ENCODE assay signal across 19 mouse cellular contexts in genomic region chr11:65739880-65740279, GRCm38 (mm10). TPM values are rescaled to one million over a fixed set of nuclear protein-coding genes. Genes with fewer than 3 reads are reported as not detected.
A peak's percentile ranks its signal among the peaks of the same experiment; 100 is the strongest.
DNase-seq lines count a peak whose midpoint lies in the region; ATAC-seq and TF ChIP-seq lines count a peak whose summit lies in the region.
"Had no signal": no experiment of that assay in that cellular context is flagged by ENCODE, and none has a peak within 500 bp of the region (broad histone marks: within the 10 kb centered on the region; RNA-seq: fewer than 3 reads in every experiment).

No protein-coding gene starts in this region.

- no peaks in the 10 kb centered on the region for H3K9me3 ChIP-seq in midbrain, embryonic 11.5 days (ENCODE audit: control insufficient read depth, low read length)
- no peaks in the 10 kb centered on the region for H3K9me3 ChIP-seq in midbrain, postnatal 0 days (ENCODE audit: low read length)
- H3K9me3 ChIP-seq in intestine, postnatal 0 days (ENCODE audit: control insufficient read depth) = no peaks in the 10 kb centered on the region
- H3K9me3 ChIP-seq in liver, embryonic 16.5 days (replicated peaks; ENCODE audit: control insufficient read depth, low read length) = no peaks in the 10 kb centered on the region
- no peaks in the 10 kb centered on the region for H3K9me3 ChIP-seq in stomach, postnatal 0 days (ENCODE audit: control insufficient read depth, low read length)
- no peaks in the 10 kb centered on the region for H3K9me3 ChIP-seq in midbrain, embryonic 16.5 days (replicated peaks; ENCODE audit: control insufficient read depth, low read length, poor library complexity, severe bottlenecking)
- H3K9me3 ChIP-seq: limb, embryonic 15.5 days; midbrain, embryonic 12.5 days had no signal

- no peaks in the 10 kb centered on the region for H3K27me3 ChIP-seq in midbrain, embryonic 11.5 days (ENCODE audit: control insufficient read depth, insufficient read depth, low read length)
- no peaks in the 10 kb centered on the region for H3K27me3 ChIP-seq in midbrain, postnatal 0 days (ENCODE audit: insufficient read depth, low read length)
- H3K27me3 ChIP-seq in intestine, postnatal 0 days (replicated peaks; ENCODE audit: control insufficient read depth, insufficient read depth, low read length) = no peaks in the 10 kb centered on the region
- no peaks in the 10 kb centered on the region for H3K27me3 ChIP-seq in liver, embryonic 16.5 days (ENCODE audit: control insufficient read depth, insufficient read depth, low read depth, low read length)
- no peaks in the 10 kb centered on the region for H3K27me3 ChIP-seq in stomach, postnatal 0 days (ENCODE audit: control insufficient read depth, insufficient read depth, low read length)
- no peaks in the 10 kb centered on the region for H3K27me3 ChIP-seq in midbrain, embryonic 16.5 days (ENCODE audit: control insufficient read depth, insufficient read depth, low read depth, low read length)
- H3K27me3 ChIP-seq: limb, embryonic 15.5 days; midbrain, embryonic 12.5 days had no signal

- DNase-seq in midbrain, embryonic 11.5 days (ENCODE audit: low spot score, missing footprints) = peak; percentile 57
- no peak for DNase-seq in midbrain, postnatal 0 days (ENCODE audit: low spot score)
- peak; percentile 33 for DNase-seq in stomach, postnatal 0 days (ENCODE audit: low spot score)
- no peak for DNase-seq in adrenal gland, postnatal 14 days
- no peak for DNase-seq in left cerebral cortex, adult 2 months (ENCODE audit: extremely low spot score in 1 of 2, low spot score in 2 of 2)
- DNase-seq: adrenal gland, postnatal 10 days; cerebellum, adult 9-11 months; forebrain, postnatal 0 days; heart, adult 18-20 months; kidney, adult 8-10 months; kidney, postnatal 25 days; lung, postnatal 14 days; thymus, postnatal 14 days had no signal

- no peak overlapping the region for H3K27ac ChIP-seq in midbrain, embryonic 11.5 days (ENCODE audit: low read depth, low read length)
- H3K27ac ChIP-seq in midbrain, postnatal 0 days (ENCODE audit: low read depth, low read length) = no peak overlapping the region
- H3K27ac ChIP-seq in intestine, postnatal 0 days (ENCODE audit: low read depth, low read length) = peak overlapping the region; percentile 28; the same call in 1 of the 2 replicates
- H3K27ac ChIP-seq in liver, embryonic 16.5 days (ENCODE audit: low read length) = peak overlapping the region; percentile 34; the same call in 1 of the 2 replicates
- H3K27ac ChIP-seq in stomach, postnatal 0 days (replicated peaks) = no peak overlapping the region
- no peak overlapping the region for H3K27ac ChIP-seq in midbrain, embryonic 16.5 days (ENCODE audit: low read length)
- no peak overlapping the region for H3K27ac ChIP-seq in left cerebral cortex, adult 2 months
- H3K27ac ChIP-seq: limb, embryonic 15.5 days; midbrain, embryonic 12.5 days had no signal

- H3K9ac ChIP-seq in midbrain, embryonic 11.5 days (ENCODE audit: low read length) = no peak overlapping the region
- H3K9ac ChIP-seq in midbrain, postnatal 0 days (replicated peaks; ENCODE audit: low read length, poor library complexity, severe bottlenecking) = no peak overlapping the region
- no peak overlapping the region for H3K9ac ChIP-seq in intestine, postnatal 0 days (ENCODE audit: low read depth, low read length)
- no peak overlapping the region for H3K9ac ChIP-seq in liver, embryonic 16.5 days (ENCODE audit: low read depth, low read length)
- H3K9ac ChIP-seq in stomach, postnatal 0 days (ENCODE audit: low read length) = no peak overlapping the region
- H3K9ac ChIP-seq in midbrain, embryonic 16.5 days (ENCODE audit: low read depth, low read length) = no peak overlapping the region
- H3K9ac ChIP-seq: forebrain, postnatal 0 days; limb, embryonic 15.5 days; midbrain, embryonic 12.5 days had no signal

- H3K36me3 ChIP-seq in midbrain, embryonic 11.5 days (ENCODE audit: control insufficient read depth, insufficient read depth, low read length) = no peaks in the 10 kb centered on the region
- H3K36me3 ChIP-seq in midbrain, postnatal 0 days (ENCODE audit: insufficient read depth, low read length) = 0 out of 2 replicates have a peak, but pooled peaks cover 1% of the 10 kb centered on the region
- 0 out of 2 replicates have a peak, but pooled peaks cover 10% of the 10 kb centered on the region for H3K36me3 ChIP-seq in intestine, postnatal 0 days (ENCODE audit: control insufficient read depth, insufficient read depth)
- no peaks in the 10 kb centered on the region for H3K36me3 ChIP-seq in liver, embryonic 16.5 days (ENCODE audit: control insufficient read depth, insufficient read depth)
- no peaks in the 10 kb centered on the region for H3K36me3 ChIP-seq in stomach, postnatal 0 days (ENCODE audit: control insufficient read depth, insufficient read depth, low read length)
- H3K36me3 ChIP-seq in midbrain, embryonic 16.5 days (ENCODE audit: control insufficient read depth, insufficient read depth, low read length) = no peaks in the 10 kb centered on the region
- H3K36me3 ChIP-seq: limb, embryonic 15.5 days; midbrain, embryonic 12.5 days had no signal

- H3K4me2 ChIP-seq in midbrain, embryonic 11.5 days = no peak overlapping the region
- no peak overlapping the region for H3K4me2 ChIP-seq in midbrain, postnatal 0 days (ENCODE audit: low read depth, low read length, poor library complexity, severe bottlenecking)
- H3K4me2 ChIP-seq in intestine, postnatal 0 days (replicated peaks; ENCODE audit: low read depth) = no peak overlapping the region
- peak overlapping the region; percentile 26 for H3K4me2 ChIP-seq in liver, embryonic 16.5 days (ENCODE audit: low read depth, low read length)
- H3K4me2 ChIP-seq in stomach, postnatal 0 days (replicated peaks; ENCODE audit: low read depth) = no peak overlapping the region
- no peak overlapping the region for H3K4me2 ChIP-seq in midbrain, embryonic 16.5 days (ENCODE audit: low read length)
- H3K4me2 ChIP-seq: limb, embryonic 15.5 days; midbrain, embryonic 12.5 days had no signal

- no peak for ATAC-seq in midbrain, embryonic 11.5 days (ENCODE audit: low FRiP score)
- ATAC-seq in midbrain, postnatal 0 days (ENCODE audit: low FRiP score) = no peak
- peak; percentile 82 for ATAC-seq in intestine, postnatal 0 days
- peak; percentile 91 for ATAC-seq in liver, embryonic 16.5 days (ENCODE audit: low read depth)
- peak; percentile 84 for ATAC-seq in stomach, postnatal 0 days (ENCODE audit: low FRiP score, low TSS enrichment)
- no peak for ATAC-seq in midbrain, embryonic 16.5 days
- ATAC-seq: forebrain, postnatal 0 days had no signal

- TF ChIP-seq CTCF in midbrain, postnatal 0 days (IDR thresholded peaks at IDR 0.05) = no peak
- TF ChIP-seq CTCF in intestine, postnatal 0 days (IDR thresholded peaks at IDR 0.05; ENCODE audit: low read depth) = no peak
- no peak for TF ChIP-seq CTCF in stomach, postnatal 0 days (IDR thresholded peaks at IDR 0.05; ENCODE audit: low read depth)
- TF ChIP-seq CTCF in left cerebral cortex, adult 2 months (IDR thresholded peaks at IDR 0.05) = no peak

- no peaks in the 10 kb centered on the region for H3K4me1 ChIP-seq in midbrain, embryonic 11.5 days (ENCODE audit: control insufficient read depth, insufficient read depth, low read length)
- H3K4me1 ChIP-seq in midbrain, postnatal 0 days (ENCODE audit: insufficient read depth, low read length) = no peaks in the 10 kb centered on the region
- peaks cover 2% of the 10 kb centered on the region; the same call in 1 of the 2 replicates for H3K4me1 ChIP-seq in intestine, postnatal 0 days (replicated peaks; ENCODE audit: control insufficient read depth, insufficient read depth, low read length)
- H3K4me1 ChIP-seq in liver, embryonic 16.5 days (ENCODE audit: control insufficient read depth, low read depth, low read length) = peaks cover 9% of the 10 kb centered on the region
- H3K4me1 ChIP-seq in stomach, postnatal 0 days (replicated peaks; ENCODE audit: control insufficient read depth, insufficient read depth) = no peaks in the 10 kb centered on the region
- 0 out of 2 replicates have a peak, but pooled peaks cover 3% of the 10 kb centered on the region for H3K4me1 ChIP-seq in midbrain, embryonic 16.5 days (ENCODE audit: control insufficient read depth, insufficient read depth, low read length)
- H3K4me1 ChIP-seq: limb, embryonic 15.5 days; midbrain, embryonic 12.5 days had no signal

- intact Hi-C loops in left cerebral cortex, adult 2 months (cut with DNase I) = no loop called here

- no peak for TF ChIP-seq EP300 in stomach, postnatal 0 days (optimal IDR thresholded peaks at IDR 0.05)

- no peak overlapping the region for H3K4me3 ChIP-seq in midbrain, embryonic 11.5 days (ENCODE audit: low read depth, low read length)
- no peak overlapping the region for H3K4me3 ChIP-seq in midbrain, postnatal 0 days (ENCODE audit: low read depth, low read length)
- H3K4me3 ChIP-seq in intestine, postnatal 0 days (ENCODE audit: low read depth, low read length) = no peak overlapping the region
- H3K4me3 ChIP-seq in liver, embryonic 16.5 days (ENCODE audit: low read depth, low read length) = no peak overlapping the region
- no peak overlapping the region for H3K4me3 ChIP-seq in stomach, postnatal 0 days (ENCODE audit: low read depth, low read length)
- no peak overlapping the region for H3K4me3 ChIP-seq in midbrain, embryonic 16.5 days (ENCODE audit: low read depth, low read length)
- no peak overlapping the region for H3K4me3 ChIP-seq in left cerebral cortex, adult 2 months
- H3K4me3 ChIP-seq: limb, embryonic 15.5 days; midbrain, embryonic 12.5 days; myocyte had no signal

RNA-seq across cellular contexts. Expression of gene Map2k4, which starts 48.2 kb away (rescaled TPM):
- 85.2 and 86.8 TPM in 2 replicates for polyA plus RNA-seq in midbrain, embryonic 11.5 days (2014; fragmentation: Nextera tagmentation; extraction: Ambion mirVana)
- total RNA-seq in midbrain, postnatal 0 days (2014; rRNA removed) = 160 and 175 TPM in 2 replicates
- 121 and 123 TPM in 2 replicates for polyA plus RNA-seq in midbrain, postnatal 0 days (2015; fragmentation: Nextera tagmentation; extraction: Ambion mirVana)
- polyA plus RNA-seq in intestine, postnatal 0 days (2015; fragmentation: Nextera tagmentation; extraction: Ambion mirVana) = 38.9 and 42.7 TPM in 2 replicates
- polyA plus RNA-seq in liver, embryonic 16.5 days (2015; fragmentation: Nextera tagmentation; extraction: Ambion mirVana) = 30.1 and 31.4 TPM in 2 replicates
- 44.9 and 47.1 TPM in 2 replicates for polyA plus RNA-seq in stomach, postnatal 0 days (2015; fragmentation: Nextera tagmentation; extraction: Ambion mirVana)
- 45.6 and 47.5 TPM in 2 replicates for total RNA-seq in adrenal gland, postnatal 14 days (2021)
- polyA plus RNA-seq in midbrain, embryonic 16.5 days (2015; fragmentation: Nextera tagmentation; extraction: Ambion mirVana) = 95.8 and 109 TPM in 2 replicates
- total RNA-seq in left cerebral cortex, adult 2 months (2021) = 100 to 1,000 TPM; 185 to 192 TPM

Comparison
In these comparisons a context has a peak if more than half of its experiments do, and no peak if none do; other contexts are left out.
1. DNase-seq: peak in midbrain, embryonic 11.5 days (single experiment) and stomach, postnatal 0 days (single experiment); none in midbrain, postnatal 0 days (single experiment), adrenal gland, postnatal 14 days (single experiment) and left cerebral cortex, adult 2 months (0 of 2).
2. ATAC-seq: peak in intestine, postnatal 0 days (single experiment), liver, embryonic 16.5 days (single experiment) and stomach, postnatal 0 days (single experiment); none in midbrain, embryonic 11.5 days (single experiment), midbrain, postnatal 0 days (single experiment) and midbrain, embryonic 16.5 days (single experiment).
3. H3K27ac ChIP-seq: peak in intestine, postnatal 0 days (single experiment) and liver, embryonic 16.5 days (single experiment); none in midbrain, embryonic 11.5 days (single experiment), midbrain, postnatal 0 days (single experiment), stomach, postnatal 0 days (single experiment), midbrain, embryonic 16.5 days (single experiment) and left cerebral cortex, adult 2 months (single experiment).